Mouse (Mus musculus) CH12.LX (cell line): ENCODE measurements around the gene Csrp2. TPM values are rescaled to one million over a fixed set of nuclear protein-coding genes. Genes with fewer than 3 reads are reported as not detected.

ENCODE experiments used
- DNase-seq: peaks from one replicate; pipeline ENCODE4 v3.0.0-alpha.2; 2013; ENCODE audit errors: extremely low read depth
- H3K27ac ChIP-seq: 2 replicates; pipeline ENCODE4 v1.5.1; 2012; ENCODE audit warnings: low read depth, mild to moderate bottlenecking, control low read depth, moderate library complexity; ENCODE audit not compliant: insufficient read depth
- H3K27me3 ChIP-seq: replicated peaks from 2 replicates; pipeline ENCODE3; 2012; ENCODE audit warnings: inconsistent platforms
- H3K36me3 ChIP-seq, 2 experiments: replicated peaks in 1 of 2; 2 replicates each; pipeline versions ENCODE3 to v1.6.1; 2012; ENCODE audit warnings: inconsistent platforms in 1 of 2, low read length in 1 of 2, mild to moderate bottlenecking in 1 of 2, mixed read lengths in 1 of 2, moderate library complexity in 1 of 2; ENCODE audit not compliant: control insufficient read depth in 1 of 2, insufficient read depth in 1 of 2
- H3K4me1 ChIP-seq, 2 experiments: 2 replicates each; pipeline ENCODE4 v1.6.1; 2012; ENCODE audit warnings: inconsistent platforms in 1 of 2, moderate library complexity in 1 of 2; ENCODE audit not compliant: insufficient read depth in 2 of 2, control insufficient read depth in 1 of 2
- H3K4me2 ChIP-seq: 2 replicates; pipeline ENCODE4 v1.6.1; 2012; ENCODE audit warnings: low read depth, mild to moderate bottlenecking, control low read depth; ENCODE audit not compliant: poor library complexity, insufficient read depth, severe bottlenecking
- H3K4me3 ChIP-seq, 3 experiments: fragments of 150-350 bp in 1 of 3; sonication (generic) in 1 of 3; replicated peaks in 1 of 3; 2 replicates each; pipeline versions ENCODE3 to v1.5.1; 2011 to 2012; ENCODE audit warnings: low read depth in 2 of 3, low read length in 2 of 3, mild to moderate bottlenecking in 2 of 3, moderate library complexity in 2 of 3, control low read depth in 1 of 3, improper control_type of control experiment in 1 of 3, inconsistent platforms in 1 of 3, mixed read lengths in 1 of 3; ENCODE audit not compliant: poor library complexity in 1 of 3
- H3K79me2 ChIP-seq: replicated peaks from 2 replicates; pipeline ENCODE4 v1.6.1; 2012; ENCODE audit warnings: mild to moderate bottlenecking, moderate library complexity; ENCODE audit not compliant: control insufficient read depth, poor library complexity, insufficient read depth, severe bottlenecking; ENCODE audit errors: extremely low read depth
- H3K9ac ChIP-seq: 2 replicates; pipeline ENCODE4 v1.6.1; 2012; ENCODE audit warnings: low read depth, mild to moderate bottlenecking, control low read depth, moderate library complexity; ENCODE audit not compliant: insufficient read depth
- H3K9me3 ChIP-seq: replicated peaks from 2 replicates; pipeline ENCODE3; 2012; ENCODE audit warnings: low read length, inconsistent platforms, mixed read lengths
- CHD2 ChIP-seq: IDR thresholded peaks from 2 replicates; pipeline ENCODE4 v1.6.1; 2011; ENCODE audit warnings: low read length, improper control_type of control experiment
- CTCF ChIP-seq, 2 experiments: IDR thresholded peaks in 1 of 2; conservative IDR thresholded peaks in 1 of 2; 2 replicates each; pipeline ENCODE4 v1.5.1; 2011 to 2012; ENCODE audit warnings: low read depth in 2 of 2, low read length in 2 of 2, improper control_type of control experiment in 1 of 2, inconsistent platforms in 1 of 2, mild to moderate bottlenecking in 1 of 2, moderate library complexity in 1 of 2
- ETS1 ChIP-seq: conservative IDR thresholded peaks from 2 replicates; pipeline ENCODE4 v1.6.1; 2012; ENCODE audit warnings: low read depth, mild to moderate bottlenecking, inconsistent platforms, low read length, improper control_type of control experiment, moderate library complexity
- HCFC1 ChIP-seq: IDR thresholded peaks from 2 replicates; pipeline ENCODE4 v1.6.1; 2012; ENCODE audit warnings: low read depth, mild to moderate bottlenecking, inconsistent platforms, low read length, improper control_type of control experiment
- IRF4 ChIP-seq: IDR thresholded peaks from 2 replicates; pipeline ENCODE4 v1.6.1; 2014; ENCODE audit warnings: low read depth, mild to moderate bottlenecking, inconsistent platforms, low read length, improper control_type of control experiment
- JUN ChIP-seq: IDR thresholded peaks from 2 replicates; pipeline ENCODE4 v1.6.1; 2011; ENCODE audit warnings: low read depth, mild to moderate bottlenecking, low read length, improper control_type of control experiment, moderate library complexity; ENCODE audit not compliant: insufficient read depth
- JUND ChIP-seq: conservative IDR thresholded peaks from 2 replicates; pipeline ENCODE4 v1.6.1; 2011; ENCODE audit warnings: low read depth, low read length, improper control_type of control experiment
- KAT2A ChIP-seq: IDR thresholded peaks from 2 replicates; pipeline ENCODE4 v1.6.1; 2012; ENCODE audit warnings: low read length, improper control_type of control experiment, inconsistent platforms; ENCODE audit not compliant: insufficient replicate concordance
- MEF2A ChIP-seq: IDR thresholded peaks from 2 replicates; pipeline ENCODE4 v1.6.1; 2014; ENCODE audit warnings: low read depth, mild to moderate bottlenecking, inconsistent platforms, low read length, improper control_type of control experiment, borderline replicate concordance
- NRF1 ChIP-seq: IDR thresholded peaks from 2 replicates; pipeline ENCODE4 v1.6.1; 2014; ENCODE audit warnings: low read depth, mild to moderate bottlenecking, inconsistent platforms, low read length, improper control_type of control experiment, moderate library complexity
- PAX5 ChIP-seq: IDR thresholded peaks from 2 replicates; pipeline ENCODE4 v1.6.1; 2012; ENCODE audit warnings: low read length, inconsistent platforms, mixed read lengths
- POLR2AphosphoS2 ChIP-seq: IDR thresholded peaks from 2 replicates; pipeline ENCODE4 v1.6.1; 2011; ENCODE audit warnings: low read depth, low read length, improper control_type of control experiment
- RAD21 ChIP-seq: IDR thresholded peaks from 2 replicates; pipeline ENCODE4 v1.6.1; 2011; ENCODE audit warnings: low read depth, mild to moderate bottlenecking, low read length, improper control_type of control experiment, moderate library complexity
- SMC3 ChIP-seq: IDR thresholded peaks from 2 replicates; pipeline ENCODE4 v1.6.1; 2011; ENCODE audit warnings: low read depth, low read length, improper control_type of control experiment
- TCF12 ChIP-seq: IDR thresholded peaks from 2 replicates; pipeline ENCODE4 v1.6.1; 2014; ENCODE audit warnings: low read depth, mild to moderate bottlenecking, inconsistent platforms, low read length, improper control_type of control experiment
- ZKSCAN1 ChIP-seq: IDR thresholded peaks from 2 replicates; pipeline ENCODE4 v1.6.1; 2012; ENCODE audit warnings: low read depth, inconsistent platforms, low read length, improper control_type of control experiment, borderline replicate concordance
- ZNF384 ChIP-seq: IDR thresholded peaks from 2 replicates; pipeline ENCODE4 v1.6.1; 2012; ENCODE audit warnings: low read depth, low read length, improper control_type of control experiment, inconsistent platforms
- dilution Hi-C: fragments of 300-500 bp; cut with MboI; formaldehyde crosslinking; loops from 2 replicates; pipeline ENCODE4 v1.14.3; 2020; ENCODE audit warnings: low sequenced_read_pairs; ENCODE audit not compliant: extremely low pct_unique_long_range_greater_than_20kb, extremely low pct_ligation_motif_present
- in situ Hi-C: fragments of 300-500 bp; cut with MboI; formaldehyde crosslinking; loops from 3 replicates; pipeline ENCODE4 v1.14.3; 2019; ENCODE audit warnings: low sequenced_read_pairs, low pct_ligation_motif_present, low pct_unique_long_range_greater_than_20kb, mixed read lengths
- polyA plus RNA-seq: library from polyadenylated mRNA; unstranded; fragments of >175 nt; gene quantifications from 2 replicates; pipeline ENCODE4 v1.2.1, GENCODE M21; 2012; ENCODE audit warnings: low read depth; ENCODE audit not compliant: insufficient read length
- total RNA-seq, 2 experiments: library from RNA; depleted of rRNA; stranded (reverse); fragments of 300-350 nt in 1 of 2; fragments of >200 nt in 1 of 2; gene quantifications; 2 replicates each; pipeline ENCODE4 v1.2.3; 2012 to 2014

Csrp2 gene
- total and polyA plus RNA-seq, 3 experiments: 0.82 to 1.3 (median 0.87) TPM

DNA sequence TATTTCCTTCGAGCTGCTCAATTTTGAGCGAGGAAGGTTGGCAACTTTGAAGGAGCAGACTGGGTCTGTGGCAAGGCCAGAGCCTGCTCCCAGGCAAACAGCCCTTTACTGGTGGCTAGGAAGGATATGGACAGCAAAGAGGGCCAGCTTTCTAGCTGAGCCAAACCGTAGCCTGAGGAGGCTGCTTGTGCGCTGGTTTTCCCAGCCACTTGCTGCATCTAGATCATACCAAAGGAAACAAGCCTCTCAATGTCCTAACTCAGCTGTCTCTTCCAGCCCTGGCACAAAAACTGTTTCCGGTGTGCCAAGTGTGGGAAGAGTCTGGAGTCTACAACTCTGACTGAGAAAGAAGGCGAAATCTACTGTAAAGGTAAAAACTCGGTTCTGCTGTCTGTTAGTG lies 18.8 kb downstream of the Csrp2 start:
- H3K9ac ChIP-seq: no peak overlapping the region
- peaks cover 0 to 7% of the 10 kb centered on the region in 2 experiments; a peak in 2 of 4 replicates for H3K4me1 ChIP-seq
- no peak for DNase-seq
- in situ Hi-C loops: no loop called here
- TF ChIP-seq NRF1: no peak
- TF ChIP-seq CTCF (conservative IDR thresholded peaks at IDR 0.05 in 1 of 2, IDR thresholded peaks at IDR 0.05 in 1 of 2; ENCODE audit: low read depth in 2 of 2, low read length in 2 of 2): no peak
- no peak for TF ChIP-seq SMC3
- TF ChIP-seq IRF4: no peak
- TF ChIP-seq RAD21: no peak
- no peak for TF ChIP-seq TCF12
- TF ChIP-seq ZKSCAN1: no peak
- TF ChIP-seq KAT2A: no peak
- TF ChIP-seq CHD2: no peak
- no peak for TF ChIP-seq POLR2AphosphoS2
- no peak for TF ChIP-seq ETS1
- no peak for TF ChIP-seq JUN
- no peak for TF ChIP-seq PAX5
- peaks cover 3 to 11% of the 10 kb centered on the region in 2 experiments for H3K36me3 ChIP-seq
- H3K27ac ChIP-seq: no peak overlapping the region
- H3K4me2 ChIP-seq: no peak overlapping the region
- H3K9me3 ChIP-seq: no peaks in the 10 kb centered on the region
- dilution Hi-C loops: no loop called here
- H3K4me3 ChIP-seq: no peak overlapping the region
- H3K27me3 ChIP-seq: no peaks in the 10 kb centered on the region
- no peaks in the 10 kb centered on the region for H3K79me2 ChIP-seq

DNA sequence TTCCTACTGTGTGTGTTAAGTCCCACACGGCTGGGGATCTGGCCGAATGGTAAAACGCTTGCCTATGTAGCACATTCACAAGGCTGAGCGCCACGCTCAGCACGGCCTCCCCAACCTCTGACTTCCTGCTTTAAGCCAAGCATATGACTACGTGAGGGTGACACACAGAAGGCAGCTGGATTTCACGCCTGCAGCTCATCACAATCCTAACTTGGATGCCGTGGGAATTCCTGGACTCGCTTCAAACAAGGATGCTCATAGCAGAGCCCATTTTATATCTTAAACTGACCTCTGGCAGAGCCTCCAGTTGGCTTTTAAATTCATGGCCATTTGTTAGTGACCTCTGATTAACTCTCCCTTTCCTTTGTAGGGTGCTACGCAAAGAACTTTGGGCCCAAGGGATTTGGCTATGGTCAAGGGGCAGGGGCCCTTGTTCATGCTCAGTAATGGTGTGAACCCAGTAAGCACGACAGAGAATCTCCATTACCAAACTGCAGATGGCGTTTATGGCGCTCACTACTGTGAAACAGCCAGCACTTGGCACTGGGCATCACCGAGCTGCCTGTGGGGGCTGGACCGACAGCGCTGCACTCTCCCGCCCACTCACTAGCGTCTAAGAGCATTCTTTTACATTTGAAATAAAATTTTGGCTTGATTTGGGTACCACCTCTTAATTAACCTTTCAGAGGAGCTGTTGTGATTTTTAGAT lies 19.4 kb downstream of the Csrp2 start:
- Histone ChIP-seq H3K36me3 (peaks cover 3 to 15% of the 10 kb centered on the region in 2 experiments), H3K27ac (no peak overlapping the region), H3K9me3 (no peaks in the 10 kb centered on the region), H3K9ac (no peak overlapping the region), H3K4me3 (no peak overlapping the region), H3K27me3 (no peaks in the 10 kb centered on the region), H3K79me2 (no peaks in the 10 kb centered on the region), H3K4me1 (peaks cover 0 to 7% of the 10 kb centered on the region in 2 experiments; a peak in 2 of 4 replicates), H3K4me2 (no peak overlapping the region)
- no peak for TF ChIP-seq HCFC1
- no peak for TF ChIP-seq CHD2
- TF ChIP-seq JUND: no peak
- TF ChIP-seq MEF2A: no peak
- TF ChIP-seq ZNF384: no peak
- in situ Hi-C loops: no loop called here
- DNase-seq: no peak
- dilution Hi-C loops: no loop called here
